Mouse (Mus musculus): ENCODE measurements around the gene Rnpepl1. TPM values are rescaled to one million over a fixed set of nuclear protein-coding genes. Genes with fewer than 3 reads are reported as not detected.
"Not testable (repeated sequence)": the region's sequence is repeated elsewhere in the genome, so short reads cannot be mapped to it uniquely, and the experiment has no call there.

Rnpepl1 gene
- polyA plus RNA-seq, 1 experiment from 2014 or later = 33.9 TPM

- WGBS = 14% methylated on average over 7 of the region's 11 CpGs
- not testable (repeated sequence) for H3K27ac ChIP-seq (replicated peaks; ENCODE audit: low read depth, low read length); H3K27me3 ChIP-seq (replicated peaks; ENCODE audit: control insufficient read depth, insufficient read depth, low read length); H3K4me1 ChIP-seq (ENCODE audit: control insufficient read depth, insufficient read depth, low read length); H3K36me3 ChIP-seq (ENCODE audit: control insufficient read depth, insufficient read depth, low read length); H3K9me3 ChIP-seq (ENCODE audit: control insufficient read depth, low read length)
- ATAC-seq (ENCODE audit: low read depth) = peak; percentile 18; the same call in 1 of the 2 replicates
- Histone ChIP-seq H3K4me2 (ENCODE audit: low read depth, low read length) (peak overlapping the region; percentile 49), H3K9ac (ENCODE audit: low read depth, low read length) (peak overlapping the region; percentile 25; the same call in 1 of the 2 replicates), H3K4me3 (ENCODE audit: low read depth, low read length) (0 out of 2 replicates have a peak overlapping the region, but pooled peaks have one; percentile 6)
- peak; percentile 22 for DNase-seq (ENCODE audit: low spot score)
These were observed 46.2 kb downstream of the Rnpepl1 start for GRCm38 (mm10) chr1:92956571-92957335.

- no peaks in the 10 kb centered on the region for H3K36me3 ChIP-seq (ENCODE audit: control insufficient read depth, insufficient read depth, low read length)
- no peak overlapping the region for H3K27ac ChIP-seq (replicated peaks; ENCODE audit: low read depth, low read length)
- no peaks in the 10 kb centered on the region for H3K27me3 ChIP-seq (replicated peaks; ENCODE audit: control insufficient read depth, insufficient read depth, low read length)
- ATAC-seq (ENCODE audit: low read depth) = no peak
- H3K4me1 ChIP-seq (ENCODE audit: control insufficient read depth, insufficient read depth, low read length) = no peaks in the 10 kb centered on the region
- no peaks in the 10 kb centered on the region for H3K9me3 ChIP-seq (ENCODE audit: control insufficient read depth, low read length)
- no peak overlapping the region for H3K4me3 ChIP-seq (ENCODE audit: low read depth, low read length)
- no peak overlapping the region for H3K9ac ChIP-seq (ENCODE audit: low read depth, low read length)
- no peak for DNase-seq (ENCODE audit: low spot score)
- 92% methylated on average over 1 of the region's 1 CpGs for WGBS
- no peak overlapping the region for H3K4me2 ChIP-seq (ENCODE audit: low read depth, low read length)
These were observed 48.4 kb downstream of the Rnpepl1 start for GRCm38 (mm10) chr1:92958999-92959398.

- H3K36me3 ChIP-seq (ENCODE audit: control insufficient read depth, insufficient read depth, low read length); H3K4me2 ChIP-seq (ENCODE audit: low read depth, low read length); DNase-seq (ENCODE audit: low spot score); H3K4me1 ChIP-seq (ENCODE audit: control insufficient read depth, insufficient read depth, low read length); ATAC-seq (ENCODE audit: low read depth); H3K4me3 ChIP-seq (ENCODE audit: low read depth, low read length); H3K27me3 ChIP-seq (replicated peaks; ENCODE audit: control insufficient read depth, insufficient read depth, low read length); H3K27ac ChIP-seq (replicated peaks; ENCODE audit: low read depth, low read length); H3K9me3 ChIP-seq (ENCODE audit: control insufficient read depth, low read length); H3K9ac ChIP-seq (ENCODE audit: low read depth, low read length): not testable (repeated sequence)
- WGBS = 86% methylated on average over 6 of the region's 6 CpGs
These were observed 60.2 kb downstream of the Rnpepl1 start for GRCm38 (mm10) chr1:92970791-92971190.

- ATAC-seq (ENCODE audit: low read depth) (no peak), DNase-seq (ENCODE audit: low spot score) (no peak)
- WGBS = 84% methylated on average over 7 of the region's 7 CpGs
- no peaks in the 10 kb centered on the region for H3K36me3 ChIP-seq (ENCODE audit: control insufficient read depth, insufficient read depth, low read length)
- no peak overlapping the region for H3K27ac ChIP-seq (replicated peaks; ENCODE audit: low read depth, low read length)
- no peaks in the 10 kb centered on the region for H3K9me3 ChIP-seq (ENCODE audit: control insufficient read depth, low read length)
- no peak overlapping the region for H3K9ac ChIP-seq (ENCODE audit: low read depth, low read length)
- H3K4me1 ChIP-seq (ENCODE audit: control insufficient read depth, insufficient read depth, low read length) = no peaks in the 10 kb centered on the region
- H3K27me3 ChIP-seq (replicated peaks; ENCODE audit: control insufficient read depth, insufficient read depth, low read length) = no peaks in the 10 kb centered on the region
- H3K4me2 ChIP-seq (ENCODE audit: low read depth, low read length) = no peak overlapping the region
- no peak overlapping the region for H3K4me3 ChIP-seq (ENCODE audit: low read depth, low read length)
These were observed 61.6 kb downstream of the Rnpepl1 start for GRCm38 (mm10) chr1:92971879-92972795.

GRCm38 (mm10) chr1:92972854-92973253 is 62.3 kb downstream of the Rnpepl1 start:
- no peaks in the 10 kb centered on the region for H3K27me3 ChIP-seq (replicated peaks; ENCODE audit: control insufficient read depth, insufficient read depth, low read length)
- WGBS = 77% methylated on average over 1 of the region's 1 CpGs
- H3K9ac ChIP-seq (ENCODE audit: low read depth, low read length) = no peak overlapping the region
- ATAC-seq (ENCODE audit: low read depth) = peak; percentile 26; the same call in 1 of the 2 replicates
- no peak overlapping the region for H3K27ac ChIP-seq (replicated peaks; ENCODE audit: low read depth, low read length)
- H3K9me3 ChIP-seq (ENCODE audit: control insufficient read depth, low read length) = no peaks in the 10 kb centered on the region
- DNase-seq (ENCODE audit: low spot score) = peak; percentile 57
- no peaks in the 10 kb centered on the region for H3K36me3 ChIP-seq (ENCODE audit: control insufficient read depth, insufficient read depth, low read length)
- no peaks in the 10 kb centered on the region for H3K4me1 ChIP-seq (ENCODE audit: control insufficient read depth, insufficient read depth, low read length)
- H3K4me3 ChIP-seq (ENCODE audit: low read depth, low read length) = no peak overlapping the region
- H3K4me2 ChIP-seq (ENCODE audit: low read depth, low read length) = no peak overlapping the region

Other genes with a start within 250 kb of the Rnpepl1 start
- gene Gpc1, start 79.1 kb upstream of the Rnpepl1 start, polyA plus RNA-seq (2014; fragmentation: Nextera tagmentation; extraction: Ambion mirVana) = 93.3 and 104 TPM in 2 replicates
- gene Ankmy1, start 7.9 kb upstream of the Rnpepl1 start, polyA plus RNA-seq (2014; fragmentation: Nextera tagmentation; extraction: Ambion mirVana) = 0.68 and 0.73 TPM in 2 replicates
- 7.0 and 7.2 TPM in 2 replicates for gene Dusp28, start 3.8 kb upstream of the Rnpepl1 start, polyA plus RNA-seq (2014; fragmentation: Nextera tagmentation; extraction: Ambion mirVana)
- gene Capn10, start 23.6 kb downstream of the Rnpepl1 start, polyA plus RNA-seq (2014; fragmentation: Nextera tagmentation; extraction: Ambion mirVana) = 24.4 and 28.2 TPM in 2 replicates
- 0.52 and 1.5 TPM in 2 replicates for gene Gpr35, start 40.1 kb downstream of the Rnpepl1 start, polyA plus RNA-seq (2014; fragmentation: Nextera tagmentation; extraction: Ambion mirVana)
- not detected in 2 replicates for gene Aqp12, start 95.6 kb downstream of the Rnpepl1 start, polyA plus RNA-seq (2014; fragmentation: Nextera tagmentation; extraction: Ambion mirVana)
- gene Kif1a, start 191.2 kb downstream of the Rnpepl1 start, polyA plus RNA-seq (2014; fragmentation: Nextera tagmentation; extraction: Ambion mirVana) = 30.7 and 32.4 TPM in 2 replicates
- gene Agxt, start 224.5 kb downstream of the Rnpepl1 start, polyA plus RNA-seq (2014; fragmentation: Nextera tagmentation; extraction: Ambion mirVana) = not detected in 2 replicates